Mouse (Mus musculus): ENCODE measurements around the gene Kazn. TPM values are rescaled to one million over a fixed set of nuclear protein-coding genes. Genes with fewer than 3 reads are reported as not detected.

Gene Kazn
- polyA plus RNA-seq, 1 experiment from 2014 or later = 14.1 TPM

GRCm38 (mm10) chr4:142127275-142127788 is 111.9 kb downstream of the Kazn start:
- WGBS = 76% methylated on average over 6 of the region's 6 CpGs
- DNase-seq = no peak
- Histone ChIP-seq H3K27me3 (ENCODE audit: insufficient read depth, low read length) (no peaks in the 10 kb centered on the region), H3K4me2 (no peak overlapping the region), H3K36me3 (ENCODE audit: insufficient read depth) (no peaks in the 10 kb centered on the region), H3K9ac (no peak overlapping the region), H3K4me1 (ENCODE audit: insufficient read depth) (no peaks in the 10 kb centered on the region), H3K4me3 (ENCODE audit: low read depth, low read length) (no peak overlapping the region), H3K9me3 (ENCODE audit: low read depth, low read length) (no peaks in the 10 kb centered on the region), H3K27ac (ENCODE audit: low read depth) (no peak overlapping the region)
- no peak; the same call in 1 of the 2 replicates for ATAC-seq (ENCODE audit: insufficient read depth)
- no peak for TF ChIP-seq CTCF (IDR thresholded peaks at IDR 0.05; ENCODE audit: low read depth)

GRCm38 (mm10) chr4:142126641-142127274 is 112.4 kb downstream of the Kazn start:
- DNase-seq = no peak
- no peaks in the 10 kb centered on the region for H3K9me3 ChIP-seq (ENCODE audit: low read depth, low read length)
- TF ChIP-seq CTCF (IDR thresholded peaks at IDR 0.05; ENCODE audit: low read depth) = no peak
- no peak overlapping the region for H3K4me3 ChIP-seq (ENCODE audit: low read depth, low read length)
- no peak overlapping the region for H3K27ac ChIP-seq (ENCODE audit: low read depth)
- no peaks in the 10 kb centered on the region for H3K4me1 ChIP-seq (ENCODE audit: insufficient read depth)
- ATAC-seq (ENCODE audit: insufficient read depth) = no peak
- no peak overlapping the region for H3K4me2 ChIP-seq
- H3K9ac ChIP-seq = no peak overlapping the region
- 50% methylated on average over 10 of the region's 10 CpGs for WGBS
- H3K27me3 ChIP-seq (ENCODE audit: insufficient read depth, low read length) = no peaks in the 10 kb centered on the region
- H3K36me3 ChIP-seq (ENCODE audit: insufficient read depth) = no peaks in the 10 kb centered on the region

- no peak overlapping the region for H3K27ac ChIP-seq (ENCODE audit: low read depth)
- H3K36me3 ChIP-seq (ENCODE audit: insufficient read depth) = no peaks in the 10 kb centered on the region
- no peak overlapping the region for H3K9ac ChIP-seq
- no peaks in the 10 kb centered on the region for H3K9me3 ChIP-seq (ENCODE audit: low read depth, low read length)
- 12% methylated on average over 1 of the region's 1 CpGs for WGBS
- no peak for ATAC-seq (ENCODE audit: insufficient read depth)
- no peaks in the 10 kb centered on the region for H3K27me3 ChIP-seq (ENCODE audit: insufficient read depth, low read length)
- H3K4me3 ChIP-seq (ENCODE audit: low read depth, low read length) = no peak overlapping the region
- no peak overlapping the region for H3K4me2 ChIP-seq
- no peak for TF ChIP-seq CTCF (IDR thresholded peaks at IDR 0.05; ENCODE audit: low read depth)
- no peaks in the 10 kb centered on the region for H3K4me1 ChIP-seq (ENCODE audit: insufficient read depth)
- peak; percentile 14 for DNase-seq
Observed at GRCm38 (mm10) chr4:142121164-142121563, 118.0 kb downstream of the Kazn start.

- Histone ChIP-seq H3K9ac (no peak overlapping the region), H3K36me3 (ENCODE audit: insufficient read depth) (no peaks in the 10 kb centered on the region), H3K27ac (ENCODE audit: low read depth) (no peak overlapping the region), H3K27me3 (ENCODE audit: insufficient read depth, low read length) (no peaks in the 10 kb centered on the region), H3K4me3 (ENCODE audit: low read depth, low read length) (no peak overlapping the region), H3K4me1 (ENCODE audit: insufficient read depth) (no peaks in the 10 kb centered on the region), H3K9me3 (ENCODE audit: low read depth, low read length) (no peaks in the 10 kb centered on the region), H3K4me2 (no peak overlapping the region)
- no peak for TF ChIP-seq CTCF (IDR thresholded peaks at IDR 0.05; ENCODE audit: low read depth)
- ATAC-seq (ENCODE audit: insufficient read depth) (no peak), DNase-seq (peak; percentile 48)
- 34% methylated on average over 7 of the region's 7 CpGs for WGBS
Observed at GRCm38 (mm10) chr4:142118522-142118921, 120.7 kb downstream of the Kazn start.

- no peaks in the 10 kb centered on the region for H3K4me1 ChIP-seq (ENCODE audit: insufficient read depth)
- 0 out of 2 replicates have a peak, but pooled peaks have one; percentile 17 for ATAC-seq (ENCODE audit: insufficient read depth)
- H3K36me3 ChIP-seq (ENCODE audit: insufficient read depth) = no peaks in the 10 kb centered on the region
- H3K4me3 ChIP-seq (ENCODE audit: low read depth, low read length) = no peak overlapping the region
- no peak overlapping the region for H3K4me2 ChIP-seq
- no peak overlapping the region for H3K27ac ChIP-seq (ENCODE audit: low read depth)
- DNase-seq = no peak
- no peak overlapping the region for H3K9ac ChIP-seq
- WGBS = 84% methylated on average over 12 of the region's 12 CpGs
- no peak for TF ChIP-seq CTCF (IDR thresholded peaks at IDR 0.05; ENCODE audit: low read depth)
- H3K27me3 ChIP-seq (ENCODE audit: insufficient read depth, low read length) = no peaks in the 10 kb centered on the region
- no peaks in the 10 kb centered on the region for H3K9me3 ChIP-seq (ENCODE audit: low read depth, low read length)
Observed at GRCm38 (mm10) chr4:142117993-142118392, 121.2 kb downstream of the Kazn start.

GRCm38 (mm10) chr4:142113306-142113705 is 125.9 kb downstream of the Kazn start:
- no peaks in the 10 kb centered on the region for H3K36me3 ChIP-seq (ENCODE audit: insufficient read depth)
- no peak overlapping the region for H3K9ac ChIP-seq
- peak; percentile 49 for DNase-seq
- TF ChIP-seq CTCF (IDR thresholded peaks at IDR 0.05; ENCODE audit: low read depth) = peak; percentile 82
- no peaks in the 10 kb centered on the region for H3K9me3 ChIP-seq (ENCODE audit: low read depth, low read length)
- H3K4me1 ChIP-seq (ENCODE audit: insufficient read depth) = no peaks in the 10 kb centered on the region
- no peak for ATAC-seq (ENCODE audit: insufficient read depth)
- no peak overlapping the region for H3K4me2 ChIP-seq
- H3K27ac ChIP-seq (ENCODE audit: low read depth) = no peak overlapping the region
- no peak overlapping the region for H3K4me3 ChIP-seq (ENCODE audit: low read depth, low read length)
- no peaks in the 10 kb centered on the region for H3K27me3 ChIP-seq (ENCODE audit: insufficient read depth, low read length)
- 26% methylated on average over 8 of the region's 8 CpGs for WGBS

GRCm38 (mm10) chr4:142103081-142103671 is 136.0 kb downstream of the Kazn start:
- Histone ChIP-seq H3K27me3 (ENCODE audit: insufficient read depth, low read length) (no peaks in the 10 kb centered on the region; the same call in 1 of the 2 replicates), H3K27ac (ENCODE audit: low read depth) (no peak overlapping the region), H3K4me3 (ENCODE audit: low read depth, low read length) (no peak overlapping the region), H3K36me3 (ENCODE audit: insufficient read depth) (no peaks in the 10 kb centered on the region), H3K9ac (no peak overlapping the region), H3K4me2 (no peak overlapping the region), H3K9me3 (ENCODE audit: low read depth, low read length) (no peaks in the 10 kb centered on the region), H3K4me1 (ENCODE audit: insufficient read depth) (0 out of 2 replicates have a peak, but pooled peaks cover 1% of the 10 kb centered on the region)
- no peak for ATAC-seq (ENCODE audit: insufficient read depth)
- no peak for TF ChIP-seq CTCF (IDR thresholded peaks at IDR 0.05; ENCODE audit: low read depth)
- WGBS = 39% methylated on average over 12 of the region's 12 CpGs
- DNase-seq = no peak
